Mouse (Mus musculus): Measurements from ENCODE around the gene Dzip1. TPM values are rescaled to one million over a fixed set of nuclear protein-coding genes. Genes with fewer than 3 reads are reported as not detected.

Gene Dzip1
- polyA plus RNA-seq, 1 experiment from 2014 or later: 9.3 TPM

DNA sequence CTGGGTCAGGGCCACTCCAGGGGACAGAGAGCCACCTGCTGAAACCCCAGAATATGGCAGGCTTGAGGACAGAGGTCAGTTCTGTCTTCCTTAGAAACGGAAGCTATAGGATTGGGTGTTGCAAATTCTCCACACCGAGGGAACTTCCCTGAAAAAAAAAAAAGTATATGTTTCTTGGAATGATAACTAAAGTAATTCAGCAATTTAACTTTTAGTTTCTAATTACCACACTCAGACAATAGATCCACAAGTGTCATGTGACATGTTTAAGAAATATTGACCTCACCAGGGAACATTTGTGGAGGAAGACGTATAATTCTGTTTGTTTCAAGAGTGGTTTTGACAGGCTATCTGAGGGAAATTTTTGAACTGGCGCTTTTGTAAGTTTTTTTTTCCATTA is 93.7 kb downstream of the Dzip1 start:
- Histone ChIP-seq H3K4me2 (no peak overlapping the region), H3K36me3 (no peaks in the 10 kb centered on the region), H3K27me3 (replicated peaks) (no peaks in the 10 kb centered on the region), H3K27ac (ENCODE audit: poor library complexity, severe bottlenecking) (no peak overlapping the region), H3K9me3 (replicated peaks) (no peaks in the 10 kb centered on the region), H3K4me1 (replicated peaks) (no peaks in the 10 kb centered on the region; the same call in 1 of the 2 replicates), H3K9ac (no peak overlapping the region), H3K4me3 (no peak overlapping the region)
- whole genome bisulfite sequencing: 69% methylated on average over 4 of the region's 4 CpGs
- no peak for ATAC-seq (ENCODE audit: insufficient number of reproducible peaks, low FRiP score)

GRCm38 (mm10) chr14:118829331-118830095 is 95.7 kb downstream of the Dzip1 start:
- WGBS: 78% methylated on average over 11 of the region's 11 CpGs
- no peak overlapping the region for H3K4me3 ChIP-seq
- H3K4me2 ChIP-seq: no peak overlapping the region
- no peaks in the 10 kb centered on the region for H3K36me3 ChIP-seq
- no peaks in the 10 kb centered on the region for H3K27me3 ChIP-seq (replicated peaks)
- no peaks in the 10 kb centered on the region; the same call in 1 of the 2 replicates for H3K4me1 ChIP-seq (replicated peaks)
- ATAC-seq (ENCODE audit: insufficient number of reproducible peaks, low FRiP score): no peak
- no peak overlapping the region for H3K27ac ChIP-seq (ENCODE audit: poor library complexity, severe bottlenecking)
- H3K9me3 ChIP-seq (replicated peaks): no peaks in the 10 kb centered on the region
- no peak overlapping the region for H3K9ac ChIP-seq

- no peaks in the 10 kb centered on the region for H3K27me3 ChIP-seq (replicated peaks)
- H3K4me1 ChIP-seq (replicated peaks): no peaks in the 10 kb centered on the region
- no peak overlapping the region for H3K27ac ChIP-seq (ENCODE audit: poor library complexity, severe bottlenecking)
- no peaks in the 10 kb centered on the region for H3K36me3 ChIP-seq
- no peak for ATAC-seq (ENCODE audit: insufficient number of reproducible peaks, low FRiP score)
- H3K9me3 ChIP-seq (replicated peaks): no peaks in the 10 kb centered on the region
- WGBS: 54% methylated on average over 7 of the region's 7 CpGs
- H3K4me3 ChIP-seq: no peak overlapping the region
- H3K9ac ChIP-seq: no peak overlapping the region
- H3K4me2 ChIP-seq: no peak overlapping the region
Measured at GRCm38 (mm10) chr14:118827283-118827904, 97.9 kb downstream of the Dzip1 start.

DNA sequence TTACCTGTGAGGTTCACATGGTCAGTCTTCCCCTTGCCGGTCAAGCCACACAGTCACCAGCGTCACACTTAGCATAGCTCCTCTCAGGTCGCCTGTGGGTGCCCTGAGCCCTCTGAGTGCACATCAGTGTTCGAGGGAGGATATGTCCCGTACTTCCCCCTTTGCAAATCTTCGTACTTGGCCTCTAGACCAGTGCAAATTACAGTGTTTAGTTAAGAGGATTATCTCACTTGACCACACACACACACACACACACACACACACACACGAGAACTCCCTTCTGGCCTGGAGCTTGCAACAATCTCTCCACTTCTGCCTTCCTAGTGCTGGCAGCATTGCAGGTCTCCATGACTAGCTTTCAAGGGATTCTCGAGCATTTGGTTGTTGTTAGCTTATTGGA is 98.9 kb downstream of the Dzip1 start:
- Histone ChIP-seq H3K4me1 (replicated peaks) (no peaks in the 10 kb centered on the region), H3K27me3 (replicated peaks) (0 out of 2 replicates have a peak, but pooled peaks cover 5% of the 10 kb centered on the region), H3K4me3 (no peak overlapping the region), H3K9ac (no peak overlapping the region), H3K9me3 (replicated peaks) (no peaks in the 10 kb centered on the region), H3K27ac (ENCODE audit: poor library complexity, severe bottlenecking) (no peak overlapping the region), H3K4me2 (no peak overlapping the region), H3K36me3 (no peaks in the 10 kb centered on the region)
- 79% methylated on average over 8 of the region's 8 CpGs for WGBS
- no peak for ATAC-seq (ENCODE audit: insufficient number of reproducible peaks, low FRiP score)

Other genes with a start within 250 kb of the Dzip1 start
- 2.2 TPM in 2 replicates for gene Abcc4, start 219.2 kb downstream of the Dzip1 start, polyA plus RNA-seq (2016; fragmentation: Nextera tagmentation; extraction: Ambion mirVana)
- 0.32 and 0.48 TPM in 2 replicates for gene Cldn10, start 137.6 kb downstream of the Dzip1 start, polyA plus RNA-seq (2016; fragmentation: Nextera tagmentation; extraction: Ambion mirVana)
- gene Dnajc3, start 12.5 kb upstream of the Dzip1 start, polyA plus RNA-seq (2016; fragmentation: Nextera tagmentation; extraction: Ambion mirVana): 32.7 and 33.1 TPM in 2 replicates
- 11.3 and 12.7 TPM in 2 replicates for gene Uggt2, start 174.0 kb upstream of the Dzip1 start, polyA plus RNA-seq (2016; fragmentation: Nextera tagmentation; extraction: Ambion mirVana)
- gene Hs6st3, start 212.9 kb upstream of the Dzip1 start, polyA plus RNA-seq (2016; fragmentation: Nextera tagmentation; extraction: Ambion mirVana): 0.22 and 0.26 TPM in 2 replicates

All from heart, embryonic 12.5 days (tissue).